Mouse (Mus musculus): ENCODE results near the gene H2afy. TPM values are rescaled to one million over a fixed set of nuclear protein-coding genes. Genes with fewer than 3 reads are reported as not detected.
A peak's percentile ranks its signal among the peaks of the same experiment; 100 is the strongest.

The H2afy gene
- polyA plus RNA-seq, 1 experiment from 2014 or later = 150 TPM

- Histone ChIP-seq H3K9me3 (ENCODE audit: control insufficient read depth, low read length) (no peaks in the 10 kb centered on the region), H3K4me3 (ENCODE audit: low read depth, low read length) (no peak overlapping the region), H3K36me3 (ENCODE audit: control insufficient read depth, insufficient read depth, low read length) (0 out of 2 replicates have a peak, but pooled peaks cover 2% of the 10 kb centered on the region), H3K4me2 (replicated peaks; ENCODE audit: low read depth) (no peak overlapping the region), H3K27me3 (ENCODE audit: control insufficient read depth, insufficient read depth, low read length) (no peaks in the 10 kb centered on the region), H3K4me1 (replicated peaks; ENCODE audit: control insufficient read depth, insufficient read depth) (peaks cover 29% of the 10 kb centered on the region), H3K27ac (replicated peaks) (no peak overlapping the region), H3K9ac (ENCODE audit: low read length) (no peak overlapping the region)
- 78% methylated on average over 4 of the region's 4 CpGs for WGBS
- no peak for DNase-seq (ENCODE audit: low spot score)
- TF ChIP-seq EP300 (optimal IDR thresholded peaks at IDR 0.05) = no peak
- TF ChIP-seq CTCF (IDR thresholded peaks at IDR 0.05; ENCODE audit: low read depth) = no peak
- no peak for ATAC-seq (ENCODE audit: low FRiP score, low TSS enrichment)
Measured at GRCm38 (mm10) chr13:56109703-56110102, 26.5 kb downstream of the H2afy start.

- H3K36me3 ChIP-seq (ENCODE audit: control insufficient read depth, insufficient read depth, low read length) = peaks cover 6% of the 10 kb centered on the region
- H3K4me2 ChIP-seq (replicated peaks; ENCODE audit: low read depth) = no peak overlapping the region
- no peak overlapping the region for H3K4me3 ChIP-seq (ENCODE audit: low read depth, low read length)
- no peak overlapping the region for H3K9ac ChIP-seq (ENCODE audit: low read length)
- ATAC-seq (ENCODE audit: low FRiP score, low TSS enrichment) = no peak
- WGBS = 34% methylated on average over 17 of the region's 17 CpGs
- no peaks in the 10 kb centered on the region for H3K9me3 ChIP-seq (ENCODE audit: control insufficient read depth, low read length)
- 0 out of 2 replicates have a peak overlapping the region, but pooled peaks have one; percentile 30 for H3K27ac ChIP-seq (replicated peaks)
- DNase-seq (ENCODE audit: low spot score) = no peak
- H3K27me3 ChIP-seq (ENCODE audit: control insufficient read depth, insufficient read depth, low read length) = no peaks in the 10 kb centered on the region
- H3K4me1 ChIP-seq (replicated peaks; ENCODE audit: control insufficient read depth, insufficient read depth) = peaks cover 29% of the 10 kb centered on the region
- TF ChIP-seq EP300 (optimal IDR thresholded peaks at IDR 0.05) = no peak
- no peak for TF ChIP-seq CTCF (IDR thresholded peaks at IDR 0.05; ENCODE audit: low read depth)
Measured at GRCm38 (mm10) chr13:56108849-56109519, 27.2 kb downstream of the H2afy start.

- no peak for DNase-seq (ENCODE audit: low spot score)
- no peak overlapping the region for H3K4me3 ChIP-seq (ENCODE audit: low read depth, low read length)
- 60% methylated on average over 6 of the region's 6 CpGs for WGBS
- no peaks in the 10 kb centered on the region for H3K27me3 ChIP-seq (ENCODE audit: control insufficient read depth, insufficient read depth, low read length)
- H3K4me1 ChIP-seq (replicated peaks; ENCODE audit: control insufficient read depth, insufficient read depth) = peaks cover 6% of the 10 kb centered on the region; the same call in 1 of the 2 replicates
- no peaks in the 10 kb centered on the region for H3K9me3 ChIP-seq (ENCODE audit: control insufficient read depth, low read length)
- no peak overlapping the region for H3K27ac ChIP-seq (replicated peaks)
- no peak for TF ChIP-seq EP300 (optimal IDR thresholded peaks at IDR 0.05)
- TF ChIP-seq CTCF (IDR thresholded peaks at IDR 0.05; ENCODE audit: low read depth) = peak; percentile 36
- ATAC-seq (ENCODE audit: low FRiP score, low TSS enrichment) = no peak
- H3K4me2 ChIP-seq (replicated peaks; ENCODE audit: low read depth) = no peak overlapping the region
- H3K36me3 ChIP-seq (ENCODE audit: control insufficient read depth, insufficient read depth, low read length) = peaks cover 9% of the 10 kb centered on the region
- H3K9ac ChIP-seq (ENCODE audit: low read length) = no peak overlapping the region
Measured at GRCm38 (mm10) chr13:56104971-56105391, 31.2 kb downstream of the H2afy start.

- no peak overlapping the region for H3K4me3 ChIP-seq (ENCODE audit: low read depth, low read length)
- 91% methylated on average over 26 of the region's 26 CpGs for WGBS
- H3K27me3 ChIP-seq (ENCODE audit: control insufficient read depth, insufficient read depth, low read length) = no peaks in the 10 kb centered on the region
- no peak for DNase-seq (ENCODE audit: low spot score)
- H3K36me3 ChIP-seq (ENCODE audit: control insufficient read depth, insufficient read depth, low read length) = peaks cover 9% of the 10 kb centered on the region
- ATAC-seq (ENCODE audit: low FRiP score, low TSS enrichment) = peak; percentile 40
- H3K4me1 ChIP-seq (replicated peaks; ENCODE audit: control insufficient read depth, insufficient read depth) = peaks cover 3% of the 10 kb centered on the region; the same call in 1 of the 2 replicates
- no peak for TF ChIP-seq EP300 (optimal IDR thresholded peaks at IDR 0.05)
- no peak for TF ChIP-seq CTCF (IDR thresholded peaks at IDR 0.05; ENCODE audit: low read depth)
- H3K4me2 ChIP-seq (replicated peaks; ENCODE audit: low read depth) = no peak overlapping the region
- H3K27ac ChIP-seq (replicated peaks) = no peak overlapping the region
- no peaks in the 10 kb centered on the region for H3K9me3 ChIP-seq (ENCODE audit: control insufficient read depth, low read length)
- no peak overlapping the region for H3K9ac ChIP-seq (ENCODE audit: low read length)
Measured at GRCm38 (mm10) chr13:56103796-56104746, 32.1 kb downstream of the H2afy start.

- Histone ChIP-seq H3K4me1 (replicated peaks; ENCODE audit: control insufficient read depth, insufficient read depth) (0 out of 2 replicates have a peak, but pooled peaks cover 3% of the 10 kb centered on the region), H3K4me2 (replicated peaks; ENCODE audit: low read depth) (no peak overlapping the region), H3K4me3 (ENCODE audit: low read depth, low read length) (no peak overlapping the region), H3K9ac (ENCODE audit: low read length) (no peak overlapping the region), H3K9me3 (ENCODE audit: control insufficient read depth, low read length) (no peaks in the 10 kb centered on the region), H3K27ac (replicated peaks) (peak overlapping the region; percentile 69), H3K27me3 (ENCODE audit: control insufficient read depth, insufficient read depth, low read length) (no peaks in the 10 kb centered on the region), H3K36me3 (ENCODE audit: control insufficient read depth, insufficient read depth, low read length) (peaks cover 9% of the 10 kb centered on the region)
- 48% methylated on average over 9 of the region's 9 CpGs for WGBS
- TF ChIP-seq EP300 (optimal IDR thresholded peaks at IDR 0.05) = no peak
- TF ChIP-seq CTCF (IDR thresholded peaks at IDR 0.05; ENCODE audit: low read depth) = no peak
- ATAC-seq (ENCODE audit: low FRiP score, low TSS enrichment) (peak; percentile 73; the same call in 1 of the 2 replicates), DNase-seq (ENCODE audit: low spot score) (no peak)
Measured at GRCm38 (mm10) chr13:56102160-56102559, 34.0 kb downstream of the H2afy start.
